Mouse (Mus musculus): ENCODE measurements around the gene Lep.

DNA sequence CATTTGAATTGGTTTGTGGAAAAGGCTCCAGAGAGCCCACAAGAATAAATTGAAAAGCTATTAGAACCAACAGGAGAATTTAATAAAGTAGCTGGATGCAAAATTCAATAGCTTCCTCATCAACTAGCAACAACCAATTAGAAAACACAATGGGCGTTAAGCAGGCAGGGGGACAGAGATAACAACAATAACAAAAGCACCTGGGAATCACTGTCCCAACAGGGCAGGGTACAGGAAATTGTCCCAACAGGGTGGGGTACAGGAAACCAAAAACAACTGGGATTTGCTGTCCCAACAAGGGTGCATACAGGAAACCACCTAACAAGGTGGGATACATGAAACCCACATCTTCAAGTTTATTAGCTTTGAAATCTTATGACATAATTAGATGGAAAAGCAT is 48.4 kb downstream of the Lep start:
- TF ChIP-seq CTCF (IDR thresholded peaks at IDR 0.05; ENCODE audit: borderline replicate concordance, control insufficient read depth, extremely low read depth, insufficient read depth, low read length, poor library complexity) (no peak), POLR2A (IDR thresholded peaks at IDR 0.05; ENCODE audit: control insufficient read depth, extremely low read depth, insufficient read depth, low read length, poor library complexity) (no peak)
